Mouse (Mus musculus): ENCODE measurements around the gene Ifit1bl2.
"Not testable (repeated sequence)": the region's sequence is repeated elsewhere in the genome, so short reads cannot be mapped to it uniquely, and the experiment has no call there.

The Ifit1bl2 gene

GRCm38 (mm10) chr19:34610118-34610517 lies 30.4 kb downstream of the Ifit1bl2 start:
- not testable (repeated sequence) for DNase-seq (ENCODE audit: low read depth, low spot score)

- DNase-seq (ENCODE audit: low read depth, low spot score) = peak; percentile 61
These were observed 33.1 kb downstream of the Ifit1bl2 start, which contains the start of gene Ifit3b for GRCm38 (mm10) chr19:34607237-34608051. Gene Ifit3b (plus strand): TSS chr19:34607970.

DNA sequence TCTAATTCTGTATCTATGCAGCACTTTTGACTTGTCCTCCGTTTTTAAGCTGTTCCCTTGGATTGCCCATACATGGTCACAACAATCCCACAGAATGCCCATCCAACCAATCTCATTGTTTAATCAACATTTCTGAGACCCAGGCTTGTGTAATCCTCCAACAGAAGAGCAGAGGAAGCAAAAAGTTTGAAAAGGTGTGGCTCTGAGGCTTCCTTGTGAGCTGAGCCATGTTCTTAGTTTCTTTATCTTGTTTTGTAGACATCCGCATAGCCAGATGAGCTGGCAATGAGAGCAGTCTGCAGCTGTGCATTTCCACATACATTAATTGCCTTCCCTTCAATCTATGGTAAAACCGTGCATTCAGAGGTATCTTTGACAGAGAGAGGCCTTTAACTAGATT lies 35.1 kb downstream of the Ifit1bl2 start:
- DNase-seq (ENCODE audit: low read depth, low spot score) = no peak

DNA sequence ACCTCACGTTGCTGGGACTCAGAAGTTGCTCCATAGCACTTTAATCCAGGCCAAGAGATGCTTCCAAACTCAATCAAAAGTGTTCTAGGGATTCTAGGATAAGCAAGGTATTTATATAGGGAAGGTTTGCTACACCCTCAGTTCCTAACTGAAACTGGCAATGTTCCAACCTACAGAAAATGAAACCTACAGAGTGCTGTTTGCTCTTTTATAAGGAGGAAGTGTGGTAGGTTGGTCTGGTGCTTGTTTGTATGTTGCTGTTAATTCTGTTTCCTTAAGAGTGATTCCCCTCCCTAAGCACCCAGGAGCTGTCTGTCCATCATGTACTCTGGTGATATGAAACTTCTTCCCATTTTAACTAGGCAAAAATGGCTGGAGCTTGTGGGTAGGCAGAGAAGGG lies 38.7 kb downstream of the Ifit1bl2 start, which contains the start of gene Ifit1bl1:
Gene Ifit1bl1, minus strand, starts transcription at position 69 of the 400 bp plus-strand sequence.
- DNase-seq (ENCODE audit: low read depth, low spot score) = not testable (repeated sequence)

DNA sequence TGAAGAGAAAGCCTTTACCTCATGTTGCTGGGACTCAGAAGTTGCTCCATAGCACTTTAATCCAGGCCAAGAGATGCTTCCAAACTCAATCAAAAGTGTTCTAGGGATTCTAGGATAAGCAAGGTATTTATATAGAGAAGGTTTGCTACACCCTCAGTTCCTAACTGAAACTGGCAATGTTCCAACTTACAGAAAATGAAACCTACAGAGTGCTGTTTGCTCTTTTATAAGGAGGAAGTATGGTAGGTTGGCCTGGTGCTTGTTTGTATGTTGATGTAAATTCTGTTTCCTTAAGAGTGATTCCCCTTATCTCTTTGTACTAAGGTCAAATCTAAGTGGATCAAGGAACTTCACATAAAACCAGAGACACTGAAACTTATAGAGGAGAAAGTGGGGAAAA lies 41.3 kb downstream of the Ifit1bl2 start:
- not testable (repeated sequence) for DNase-seq (ENCODE audit: low read depth, low spot score)

DNA sequence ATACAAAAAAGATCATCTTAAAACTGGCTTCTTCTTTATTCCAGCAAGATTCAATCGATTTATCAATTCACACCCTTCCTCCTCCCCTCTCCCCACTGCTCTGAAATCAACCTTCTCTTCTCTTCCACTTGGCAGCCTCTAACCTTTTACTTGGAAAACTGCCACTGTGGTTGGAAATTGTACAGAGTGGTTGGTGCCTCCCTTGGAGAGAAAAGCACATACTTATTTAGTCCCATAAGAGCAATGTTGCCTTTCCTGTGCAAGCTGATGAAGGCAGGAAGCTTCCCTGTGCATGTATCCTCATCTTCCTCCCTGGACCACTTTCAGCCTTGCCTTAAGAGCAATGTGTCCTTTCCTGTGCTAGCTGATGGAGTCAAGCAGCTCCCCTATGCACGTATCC lies 42.2 kb downstream of the Ifit1bl2 start:
- DNase-seq (ENCODE audit: low read depth, low spot score) = peak; percentile 82

- no peak for DNase-seq (ENCODE audit: low read depth, low spot score)
These were observed 43.7 kb downstream of the Ifit1bl2 start for GRCm38 (mm10) chr19:34596811-34597210.

GRCm38 (mm10) chr19:34594523-34594922 lies 46.0 kb downstream of the Ifit1bl2 start:
- not testable (repeated sequence) for DNase-seq (ENCODE audit: low read depth, low spot score)

- DNase-seq (ENCODE audit: low read depth, low spot score) = no peak
These were observed 47.1 kb downstream of the Ifit1bl2 start for GRCm38 (mm10) chr19:34593456-34593855.

DNA sequence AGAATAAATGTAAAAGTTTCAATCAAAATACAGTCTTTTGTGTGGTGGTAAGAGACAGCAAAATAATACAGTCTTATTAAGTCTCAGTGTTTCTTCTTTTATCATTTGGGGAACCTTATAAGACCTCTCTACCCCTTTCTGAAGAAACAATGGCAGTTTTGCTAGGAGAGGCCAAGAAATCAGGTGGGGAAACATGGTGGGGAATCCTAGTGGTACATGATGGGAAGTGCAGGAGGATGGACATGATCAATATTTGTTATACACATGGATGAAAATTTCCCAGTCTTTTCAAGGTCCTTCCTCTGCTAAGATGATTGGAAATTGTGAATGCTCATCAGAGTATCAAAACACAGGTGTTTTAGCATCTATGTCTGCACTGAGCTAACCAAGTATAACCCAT lies 51.6 kb downstream of the Ifit1bl2 start:
- no peak for DNase-seq (ENCODE audit: low read depth, low spot score)

- peak; percentile 59 for DNase-seq (ENCODE audit: low read depth, low spot score)
These were observed 52.4 kb downstream of the Ifit1bl2 start for GRCm38 (mm10) chr19:34587898-34588692.

DNA sequence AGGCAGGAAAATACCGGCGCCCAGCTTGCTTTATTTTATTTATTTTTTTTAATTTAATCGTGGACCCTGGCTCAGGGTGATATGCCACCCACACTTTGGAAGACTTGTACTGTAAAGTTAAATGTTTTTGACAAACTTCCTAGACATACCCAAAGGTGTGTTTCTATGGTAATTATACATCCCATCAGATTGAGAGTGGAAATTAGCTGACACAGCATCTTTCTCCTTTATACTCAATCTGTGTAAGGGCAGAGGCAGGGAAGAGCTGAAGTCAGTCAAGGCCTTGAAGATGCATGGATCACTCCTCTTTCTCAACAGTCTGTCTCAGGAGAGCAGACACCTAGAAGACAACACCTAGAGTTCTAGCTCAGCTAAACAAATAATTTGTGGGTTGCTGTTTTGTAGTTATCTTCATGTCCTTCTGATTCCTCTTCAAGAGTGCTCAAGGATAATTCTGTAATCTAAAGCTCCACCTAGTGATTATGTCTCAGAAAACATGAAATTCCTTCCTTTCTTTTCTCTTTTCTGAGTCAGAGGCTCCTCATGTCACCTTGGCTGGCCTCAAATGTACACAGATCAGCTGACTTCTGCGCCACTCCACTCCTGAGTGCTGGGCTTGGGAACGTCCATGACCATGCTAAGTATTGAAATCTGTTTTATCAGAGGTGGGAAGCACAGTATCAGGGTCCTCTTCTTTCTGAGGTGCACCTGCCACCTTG lies 54.6 kb downstream of the Ifit1bl2 start:
- DNase-seq (ENCODE audit: low read depth, low spot score) = peak; percentile 63

DNA sequence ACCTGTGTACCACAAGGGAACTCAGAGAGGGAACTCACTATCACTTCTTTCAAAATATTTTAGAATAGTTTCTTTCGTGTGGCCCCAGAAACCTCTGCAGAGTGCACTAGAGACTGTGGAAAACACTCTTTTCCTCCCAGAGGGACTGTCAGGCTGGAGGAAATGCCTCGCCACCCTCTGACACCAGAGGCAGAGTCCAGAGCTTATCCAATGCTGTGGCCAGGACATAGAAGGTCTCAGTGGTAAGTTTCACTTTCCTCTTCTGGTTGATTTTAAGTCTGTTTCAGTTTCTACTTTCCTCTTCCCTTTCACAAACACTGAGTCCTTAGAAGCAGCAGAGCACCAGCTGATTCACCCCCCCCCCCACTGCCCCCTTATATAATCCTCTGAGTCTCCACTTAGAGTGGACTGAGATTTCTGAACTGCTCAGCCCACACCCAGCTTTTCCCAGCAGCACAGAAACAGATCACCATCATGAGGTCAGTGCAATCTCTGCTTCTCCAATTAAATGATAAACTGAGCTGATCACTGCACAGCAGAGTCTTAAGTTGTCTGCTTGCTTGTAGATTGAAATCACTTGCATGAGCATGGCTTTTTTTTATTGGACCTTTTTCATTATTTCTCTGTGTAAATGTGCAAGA lies 57.3 kb downstream of the Ifit1bl2 start, which contains the start of gene Ifit3:
Gene Ifit3, plus strand, starts transcription at position 406 of the 641 bp plus-strand sequence.
- DNase-seq (ENCODE audit: low read depth, low spot score) = not testable (repeated sequence)

GRCm38 (mm10) chr19:34582696-34583095 lies 57.8 kb downstream of the Ifit1bl2 start:
- not testable (repeated sequence) for DNase-seq (ENCODE audit: low read depth, low spot score)

DNA sequence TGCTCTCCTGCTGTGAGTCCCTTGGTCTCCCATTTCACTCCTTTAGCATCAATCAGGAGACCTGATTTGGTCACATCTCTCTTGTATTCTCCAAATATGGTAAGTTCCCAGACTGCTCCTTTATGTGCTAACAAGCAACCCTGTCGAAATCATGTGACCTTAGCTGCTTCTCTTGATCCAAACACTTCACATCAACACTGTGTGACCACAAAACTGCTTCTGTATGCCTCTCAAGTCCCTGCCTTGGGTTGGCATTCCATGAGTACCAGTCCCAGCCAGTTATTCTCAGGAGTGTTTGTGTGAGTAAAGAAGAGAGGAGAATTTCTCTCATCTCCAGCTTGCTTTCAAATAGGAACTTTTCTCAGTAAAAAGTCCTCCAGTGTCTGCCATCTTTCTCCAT lies 63.4 kb downstream of the Ifit1bl2 start:
- peak; percentile 52 for DNase-seq (ENCODE audit: low read depth, low spot score)

- DNase-seq (ENCODE audit: low read depth, low spot score) = no peak
These were observed 66.9 kb downstream of the Ifit1bl2 start for GRCm38 (mm10) chr19:34573650-34574049.

GRCm38 (mm10) chr19:34571080-34571479 lies 69.5 kb downstream of the Ifit1bl2 start:
- DNase-seq (ENCODE audit: low read depth, low spot score) = no peak

DNA sequence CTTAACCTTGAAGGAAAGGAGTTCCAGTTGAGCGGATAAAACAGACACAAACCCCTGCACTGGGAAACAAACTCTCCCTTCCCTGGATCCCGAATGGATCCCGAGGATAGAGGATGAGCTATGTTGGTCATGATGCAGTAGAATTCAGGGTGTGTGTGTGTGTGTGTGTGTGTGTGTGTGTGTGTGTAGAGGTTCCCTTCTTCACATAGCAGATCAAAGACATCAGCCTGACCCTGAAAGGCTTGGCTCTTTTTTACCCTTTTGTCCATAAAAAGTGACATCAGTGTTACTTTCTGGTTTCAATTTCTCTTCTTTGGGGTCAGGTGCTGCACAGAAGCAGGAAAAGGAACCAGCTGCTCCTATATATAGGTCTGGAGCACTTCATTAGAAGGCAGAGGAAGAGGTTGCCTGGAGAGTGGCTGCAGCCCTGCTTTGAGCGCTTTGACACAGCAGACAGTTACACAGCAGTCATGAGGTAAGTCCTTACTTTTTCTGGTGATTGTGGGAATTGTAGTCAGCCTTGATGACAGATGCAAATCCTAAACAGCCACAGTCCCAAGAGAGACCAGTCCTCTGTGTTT lies 70.6 kb downstream of the Ifit1bl2 start:
- DNase-seq (ENCODE audit: low read depth, low spot score) = no peak

DNA sequence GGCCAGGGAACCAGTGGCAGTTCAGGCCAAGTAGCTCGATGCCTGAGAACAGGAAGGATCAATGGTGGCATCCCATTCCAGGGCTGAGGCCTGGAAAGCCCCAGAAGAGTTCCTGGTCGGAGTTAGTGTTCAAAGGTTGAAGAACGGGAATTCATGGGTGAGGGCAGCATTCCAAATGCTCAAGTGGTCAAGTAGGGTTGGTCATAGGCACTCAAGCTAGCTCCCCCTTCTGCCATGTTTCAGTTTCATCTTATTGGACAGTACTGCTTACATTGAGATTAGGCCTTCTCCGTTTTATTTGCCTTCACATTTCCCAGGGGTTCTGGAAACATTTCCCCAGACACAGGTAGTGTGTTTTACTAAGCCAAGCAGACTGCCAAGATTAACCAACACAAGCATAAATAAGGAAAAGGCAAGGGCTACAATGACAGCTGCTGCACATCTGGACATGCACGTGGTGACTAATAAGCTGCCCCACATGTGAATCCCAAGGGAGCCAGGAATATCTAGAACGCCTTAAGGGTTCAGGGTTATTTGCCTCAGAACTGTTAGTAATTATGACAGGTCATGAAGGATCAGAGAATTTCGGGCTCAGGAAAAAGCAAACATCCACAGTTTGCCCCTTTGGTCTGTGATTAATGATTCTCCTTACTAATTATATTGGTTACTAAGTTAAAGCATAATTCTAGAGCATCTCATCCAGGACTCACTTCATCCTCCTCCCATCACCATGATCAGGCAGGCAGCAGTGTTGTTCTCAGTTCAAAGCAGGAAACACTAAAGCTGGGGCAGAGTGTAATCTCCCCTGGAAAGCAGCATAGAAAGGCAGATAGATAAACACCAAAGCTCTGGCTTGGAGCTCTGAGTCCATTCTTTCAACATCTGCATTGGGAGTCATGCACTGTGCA lies 71.3 kb downstream of the Ifit1bl2 start:
- DNase-seq (ENCODE audit: low read depth, low spot score) = peak; percentile 82

All from 3T3-L1 (cell line).